In the genomic region with DNA sequence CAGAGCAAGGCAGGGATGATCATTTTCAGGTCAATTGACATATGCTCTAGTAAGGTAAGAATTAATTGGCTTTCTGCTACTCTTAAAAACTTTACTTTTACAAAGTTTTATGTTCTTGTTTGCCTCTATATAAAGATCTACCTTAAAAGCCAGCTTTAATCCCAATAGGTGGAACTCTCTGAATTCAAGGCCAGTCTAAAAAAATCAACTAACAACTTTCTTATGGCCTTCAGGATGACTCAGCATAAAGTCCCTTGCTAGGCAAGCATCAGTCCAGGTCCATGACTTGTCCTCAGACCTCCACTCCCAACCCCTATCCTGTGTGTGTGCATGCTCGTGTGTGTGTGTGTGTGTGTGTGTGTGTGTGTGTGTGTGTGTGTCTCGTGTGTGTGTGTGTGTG, we compare ENCODE assay signal across 19 mouse cellular contexts.
"Had no signal": no experiment of that assay in that cellular context is flagged by ENCODE, and none has a peak within 500 bp of the region (broad histone marks: within the 10 kb centered on the region; RNA-seq: fewer than 3 reads in every experiment).

No protein-coding gene starts in this region.

- H3K36me3 ChIP-seq: kidney, embryonic 15.5 days; limb, embryonic 12.5 days; limb, embryonic 15.5 days; midbrain, embryonic 15.5 days; neural tube, embryonic 13.5 days had no signal

- DNase-seq: kidney, adult 8-10 months; kidney, postnatal 10 days; kidney, postnatal 36 days; left cerebral cortex, postnatal 4 days; liver, postnatal 0 days; lung, embryonic 14.5 days; retina, postnatal 1 day; thymus, adult 18-20 months; thymus, postnatal 36 days had no signal

- H3K4me1 ChIP-seq: midbrain, embryonic 15.5 days had no signal

- ATAC-seq: liver, postnatal 0 days; lung, postnatal 0 days; midbrain, embryonic 15.5 days had no signal

- H3K9ac ChIP-seq: kidney, embryonic 15.5 days; limb, embryonic 12.5 days; limb, embryonic 15.5 days; liver, embryonic 14.5 days; liver, postnatal 0 days; lung, embryonic 14.5 days; midbrain, embryonic 12.5 days; midbrain, embryonic 15.5 days; neural tube, embryonic 13.5 days had no signal

- H3K27ac ChIP-seq: kidney, embryonic 15.5 days; limb, embryonic 12.5 days; limb, embryonic 15.5 days; liver, embryonic 14.5 days; midbrain, embryonic 12.5 days; midbrain, embryonic 15.5 days; neural tube, embryonic 13.5 days had no signal

- H3K9me3 ChIP-seq: kidney, embryonic 15.5 days; limb, embryonic 12.5 days; limb, embryonic 15.5 days; midbrain, embryonic 12.5 days; midbrain, embryonic 15.5 days; neural tube, embryonic 13.5 days had no signal

- H3K27me3 ChIP-seq: kidney, embryonic 15.5 days; limb, embryonic 15.5 days; midbrain, embryonic 12.5 days; midbrain, embryonic 15.5 days; neural tube, embryonic 13.5 days had no signal

- H3K4me3 ChIP-seq: kidney, embryonic 15.5 days; limb, embryonic 12.5 days; limb, embryonic 15.5 days; midbrain, embryonic 12.5 days; midbrain, embryonic 15.5 days; myocyte; neural tube, embryonic 13.5 days had no signal

- H3K4me2 ChIP-seq: kidney, embryonic 15.5 days; limb, embryonic 12.5 days; limb, embryonic 15.5 days; liver, embryonic 11.5 days; lung, embryonic 14.5 days; midbrain, embryonic 12.5 days; midbrain, embryonic 15.5 days; neural tube, embryonic 13.5 days had no signal
